Mouse (Mus musculus): ENCODE measurements around the gene Lhx6. TPM values are rescaled to one million over a fixed set of nuclear protein-coding genes. Genes with fewer than 3 reads are reported as not detected.
"Not testable (repeated sequence)": the region's sequence is repeated elsewhere in the genome, so short reads cannot be mapped to it uniquely, and the experiment has no call there.

The Lhx6 gene
- 1 to 10 TPM in 1 of 2 experiments, under 1 TPM in 1; 0.94 to 1.4 TPM for total RNA-seq (2021)
- long read RNA-seq, experiment 1, partial matches to known transcripts = 0 of 1 reads
- long read RNA-seq, experiment 1, other reads (novel, unspliced or antisense) = 0 of 1 reads
- long read RNA-seq, experiment 2, partial matches to known transcripts = 0 of 2 reads
- long read RNA-seq, experiment 2, other reads (novel, unspliced or antisense) = 2 of 2 reads

GRCm38 (mm10) chr2:36104956-36105741 is at the start of gene Lhx6:
Gene Lhx6, minus strand, starts transcription at chr2:36105408.
- no peak for DNase-seq (ENCODE audit: low spot score)

GRCm38 (mm10) chr2:36152401-36152800 is 47.2 kb upstream of the Lhx6 start:
- not testable (repeated sequence) for DNase-seq (ENCODE audit: low spot score)

DNA sequence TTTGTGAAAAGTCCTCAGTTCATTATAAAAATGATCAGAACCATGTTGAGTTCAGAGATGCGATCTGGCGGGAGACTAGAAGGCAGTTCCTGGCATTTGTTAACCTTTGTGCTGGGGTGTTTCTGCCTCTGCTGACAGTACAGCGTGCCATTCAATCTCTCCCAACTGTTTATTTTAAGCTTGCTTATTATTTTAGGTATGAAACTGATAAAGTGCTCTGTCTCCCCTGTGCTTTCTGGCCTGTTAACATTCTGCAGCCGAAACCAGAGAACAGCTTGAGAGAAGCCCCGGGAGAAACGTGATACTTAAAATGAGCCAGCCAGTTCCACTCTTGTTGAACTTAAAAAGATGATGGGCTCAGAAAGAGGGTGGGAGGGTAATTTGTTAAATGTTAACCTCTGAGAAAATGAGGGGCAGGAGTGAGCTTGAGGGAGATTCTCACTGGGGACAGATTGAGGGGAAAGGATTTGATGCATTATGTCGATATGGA is 43.7 kb upstream of the Lhx6 start:
- DNase-seq (ENCODE audit: low spot score) = no peak

- DNase-seq (ENCODE audit: low spot score) = no peak
Observed at GRCm38 (mm10) chr2:36139096-36139495, 33.9 kb upstream of the Lhx6 start.

DNA sequence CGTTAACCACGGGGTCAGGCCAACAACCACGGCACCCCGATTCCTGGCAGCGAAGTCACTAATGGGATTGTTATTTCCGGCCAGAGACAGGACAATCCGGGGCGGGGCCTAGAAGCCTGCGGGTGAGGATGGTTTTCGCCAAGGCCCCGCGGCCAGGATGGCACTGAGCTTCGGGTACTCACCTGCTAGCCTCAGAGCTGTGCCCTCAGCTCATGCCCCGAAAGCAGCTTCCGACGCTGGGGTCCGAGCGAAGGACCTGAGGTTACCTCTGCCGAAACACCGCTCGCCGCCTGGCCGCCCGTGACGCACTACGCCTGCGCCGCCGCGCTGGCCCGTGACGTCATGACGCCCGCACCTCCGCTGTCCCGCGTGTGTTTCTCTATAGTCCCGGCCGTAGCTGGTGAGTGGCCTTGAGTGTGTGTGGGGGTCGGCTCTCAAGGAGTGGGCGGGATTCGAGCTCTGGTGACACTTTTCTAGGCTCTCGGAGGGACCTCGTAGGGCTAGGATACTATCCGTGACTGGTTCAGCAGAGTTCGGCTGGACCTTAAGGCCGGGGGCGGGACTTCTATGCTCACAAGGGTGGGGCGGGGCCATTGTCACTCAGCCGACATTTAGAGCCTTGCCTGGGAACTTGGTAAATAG is 31.2 kb upstream of the Lhx6 start, which contains the start of the genes Mrrf and Rbm18:
Gene Mrrf, plus strand, starts transcription at position 90 of the 642 bp plus-strand sequence.
Gene Rbm18, minus strand, starts transcription at position 474 of the 642 bp plus-strand sequence.
- peak; percentile 91 for DNase-seq (ENCODE audit: low spot score)

- DNase-seq (ENCODE audit: low spot score) = no peak
Observed at GRCm38 (mm10) chr2:36135887-36136286, 30.7 kb upstream of the Lhx6 start.

GRCm38 (mm10) chr2:36129051-36129450 is 23.8 kb upstream of the Lhx6 start:
- DNase-seq (ENCODE audit: low spot score) = no peak

DNA sequence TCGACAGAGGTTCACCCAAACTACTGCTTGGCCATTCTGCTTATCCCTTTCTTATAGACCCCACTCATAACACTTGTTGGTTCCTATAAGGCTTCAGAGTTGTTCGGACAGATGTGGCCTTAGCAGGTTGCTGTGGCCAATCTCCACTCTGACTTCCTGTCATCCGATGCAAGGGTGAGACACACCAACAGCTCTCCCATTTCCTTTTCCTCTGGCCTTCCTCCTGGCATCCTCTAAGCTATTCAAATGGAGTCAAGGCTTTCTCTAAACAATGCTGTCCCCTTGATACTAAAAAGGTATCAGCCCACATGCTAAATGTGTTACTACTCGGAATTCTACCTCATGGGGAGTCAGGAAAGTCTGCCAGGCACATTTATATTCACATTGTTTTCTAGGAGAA is 22.8 kb upstream of the Lhx6 start:
- DNase-seq (ENCODE audit: low spot score) = no peak

DNA sequence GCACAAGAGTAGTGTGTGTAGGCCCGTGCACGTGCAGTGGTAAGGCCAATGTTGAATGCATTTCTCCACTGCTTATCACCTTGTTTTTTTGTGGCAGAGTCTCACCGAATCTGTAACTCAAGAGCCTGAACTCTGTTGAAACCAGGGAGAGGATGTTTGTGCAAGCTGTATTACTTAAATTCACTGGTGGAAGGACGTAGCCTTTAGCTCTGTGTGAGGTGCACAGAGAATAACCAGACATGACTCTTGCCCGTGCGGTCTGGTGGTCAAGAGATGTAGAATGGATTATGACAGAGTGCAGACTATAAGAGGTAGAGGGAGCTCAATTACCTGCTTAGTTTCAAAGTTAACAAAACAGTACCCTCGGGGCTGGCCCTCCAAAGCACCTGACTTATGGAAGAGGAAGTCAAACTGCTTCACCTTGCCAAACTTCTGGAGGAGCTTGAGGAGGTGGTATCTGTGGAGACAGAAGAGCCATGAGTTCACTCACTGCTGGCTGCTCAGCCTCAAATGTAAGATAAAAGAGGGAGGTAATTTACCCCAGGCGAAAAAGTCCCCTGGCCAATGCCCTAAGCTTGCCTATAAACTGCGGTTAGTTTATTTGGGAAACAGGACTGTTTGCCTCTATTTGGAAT is 21.7 kb upstream of the Lhx6 start:
- no peak for DNase-seq (ENCODE audit: low spot score)

GRCm38 (mm10) chr2:36112632-36113031 is 7.4 kb upstream of the Lhx6 start:
- DNase-seq (ENCODE audit: low spot score) = no peak

- DNase-seq (ENCODE audit: low spot score) = no peak
Observed at GRCm38 (mm10) chr2:36108615-36109014, 3.4 kb upstream of the Lhx6 start.

DNA sequence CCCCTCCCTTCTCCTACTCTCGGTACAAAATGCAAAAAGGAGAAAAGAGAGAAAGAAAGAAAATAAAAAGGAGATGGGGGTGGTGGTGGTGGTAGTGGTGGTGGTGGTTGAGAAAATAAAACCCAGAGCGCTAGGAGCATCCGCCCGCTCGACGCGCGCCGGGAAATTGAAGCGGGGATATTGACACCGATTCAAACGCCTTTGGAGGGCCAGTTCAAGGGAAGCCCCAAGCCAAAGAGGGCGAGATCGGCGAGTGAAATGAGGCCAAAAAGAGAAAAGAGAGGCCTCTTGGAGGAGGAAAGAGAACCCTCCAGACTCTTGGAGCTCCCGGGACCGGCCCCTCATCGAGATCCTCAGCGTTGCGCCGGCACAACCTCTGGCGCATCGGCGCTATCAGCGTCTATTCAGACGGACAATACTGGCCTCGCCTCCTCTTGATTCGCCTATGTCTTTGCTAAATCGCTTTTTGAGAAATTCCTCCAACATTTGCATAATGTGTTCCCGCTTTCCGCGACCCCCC is 712 bp downstream of the Lhx6 start:
- no peak for DNase-seq (ENCODE audit: low spot score)

DNA sequence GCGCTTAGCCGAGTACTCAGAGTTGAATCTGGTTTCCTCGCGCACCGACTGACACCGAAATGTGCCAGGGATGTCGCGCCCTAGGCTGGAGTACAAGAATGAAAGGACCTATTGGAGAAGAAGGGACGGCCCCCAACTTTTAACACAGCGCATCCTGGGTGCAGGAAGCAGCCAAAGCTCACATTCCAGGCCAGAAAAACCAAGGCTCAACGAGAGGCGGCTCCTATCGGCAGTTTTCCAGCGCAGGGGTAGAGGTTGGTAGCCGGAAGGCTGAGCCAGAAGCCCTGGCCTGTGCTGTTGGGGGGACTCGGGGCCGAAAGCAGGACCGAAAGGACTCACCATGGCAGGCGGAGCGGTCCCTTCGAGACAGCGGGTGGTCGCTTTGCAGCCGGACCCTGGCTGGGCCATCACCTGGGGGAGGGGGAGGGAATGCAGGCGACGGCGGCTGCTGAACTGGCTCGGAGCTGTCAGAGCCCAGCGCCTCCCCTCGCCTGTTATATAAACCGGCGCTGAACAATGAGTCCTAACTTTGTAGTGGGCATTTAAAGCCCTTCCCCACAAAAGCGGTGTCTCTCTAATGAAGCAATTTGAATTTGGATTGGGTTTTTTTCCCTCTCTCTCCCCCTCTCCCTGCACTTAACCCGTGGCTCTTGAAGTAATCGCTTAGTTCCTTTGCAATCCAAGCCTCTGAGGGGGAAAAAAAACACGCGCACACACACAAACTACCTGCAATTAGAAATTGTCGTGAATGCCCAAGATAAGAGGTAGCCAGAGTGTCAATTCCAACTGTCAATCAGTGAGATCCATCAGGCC is 1.4 kb downstream of the Lhx6 start:
- peak; percentile 4 for DNase-seq (ENCODE audit: low spot score)

DNA sequence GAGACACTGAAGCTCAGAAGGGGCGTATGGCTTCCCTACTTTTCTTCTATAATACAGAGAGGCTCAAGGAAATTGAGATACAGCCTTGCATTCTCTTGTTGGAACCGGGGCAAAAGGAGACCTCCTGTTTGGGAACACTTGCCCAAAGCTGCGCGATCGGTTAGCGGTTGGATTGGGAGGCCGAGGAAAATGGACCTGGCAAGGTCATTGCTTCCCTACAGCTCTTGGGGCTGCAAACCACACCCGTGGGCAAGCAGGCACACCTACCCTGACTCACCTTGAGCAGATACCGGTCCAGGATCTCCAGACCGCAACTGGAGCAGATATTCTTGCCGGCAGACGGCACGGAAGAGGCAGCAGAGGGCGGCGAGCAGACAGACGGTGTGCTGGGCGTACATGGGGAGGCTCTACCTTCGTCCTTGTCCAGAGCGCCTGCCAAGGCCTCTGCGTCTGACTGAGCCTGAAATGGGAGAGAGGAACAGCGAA is 2.1 kb downstream of the Lhx6 start:
- DNase-seq (ENCODE audit: low spot score) = no peak

DNA sequence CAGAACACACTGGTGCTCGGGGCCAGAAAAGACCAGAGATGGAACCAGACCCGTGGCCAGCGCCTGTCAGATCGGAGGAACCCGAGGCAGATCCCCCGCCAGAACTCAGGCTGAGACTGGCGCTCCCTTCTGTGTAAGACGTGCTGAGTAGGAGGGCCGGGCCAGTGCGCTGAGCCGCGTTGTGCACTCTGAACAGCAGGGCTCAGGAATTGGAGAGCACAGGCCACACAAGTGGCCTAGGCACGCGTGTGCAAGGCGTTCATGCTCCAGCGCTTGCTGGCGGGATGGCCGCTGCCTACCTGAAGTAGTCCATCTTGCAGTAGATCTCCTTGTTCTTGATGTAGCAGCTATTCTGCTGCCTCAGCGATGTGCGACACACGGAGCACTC is 2.7 kb downstream of the Lhx6 start:
- no peak for DNase-seq (ENCODE audit: low spot score)

GRCm38 (mm10) chr2:36101866-36102558 is 3.2 kb downstream of the Lhx6 start:
- no peak for DNase-seq (ENCODE audit: low spot score)

- no peak for DNase-seq (ENCODE audit: low spot score)
Observed at GRCm38 (mm10) chr2:36099739-36100138, 5.5 kb downstream of the Lhx6 start.

DNA sequence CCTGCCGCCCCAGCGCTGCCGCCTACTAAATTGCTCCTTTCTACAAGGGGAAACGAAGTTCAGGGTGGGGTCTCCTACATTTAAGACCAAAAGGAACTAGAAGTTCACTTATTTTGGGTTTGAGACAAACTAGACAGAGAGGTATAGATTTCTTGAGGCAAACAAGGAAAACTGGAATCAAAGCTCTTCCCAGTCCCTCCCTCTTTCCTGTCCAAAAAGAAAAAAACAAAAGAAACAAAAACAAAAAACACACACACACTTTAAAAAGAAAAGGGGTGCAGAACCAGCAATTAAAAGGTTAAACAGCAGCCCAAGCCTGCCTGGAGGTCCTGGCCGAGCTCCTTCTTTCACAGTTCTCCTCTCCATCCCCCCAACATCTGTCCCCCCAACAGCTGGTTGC is 7.2 kb downstream of the Lhx6 start:
- DNase-seq (ENCODE audit: low spot score) = no peak

- no peak for DNase-seq (ENCODE audit: low spot score)
Observed at GRCm38 (mm10) chr2:36097129-36097815, 7.9 kb downstream of the Lhx6 start.
